Mouse (Mus musculus) stomach, postnatal 0 days (tissue): Measurements from ENCODE around the gene Pde1c.

ENCODE experiments used
- CTCF ChIP-seq: IDR thresholded peaks from 2 replicates; pipeline ENCODE4 v1.5.1; 2016; ENCODE audit warnings: antibody characterized with exemption, low read depth, mild to moderate bottlenecking, moderate library complexity
- EP300 ChIP-seq: optimal IDR thresholded peaks from 2 replicates; pipeline ENCODE3; 2016; ENCODE audit warnings: antibody characterized with exemption

DNA sequence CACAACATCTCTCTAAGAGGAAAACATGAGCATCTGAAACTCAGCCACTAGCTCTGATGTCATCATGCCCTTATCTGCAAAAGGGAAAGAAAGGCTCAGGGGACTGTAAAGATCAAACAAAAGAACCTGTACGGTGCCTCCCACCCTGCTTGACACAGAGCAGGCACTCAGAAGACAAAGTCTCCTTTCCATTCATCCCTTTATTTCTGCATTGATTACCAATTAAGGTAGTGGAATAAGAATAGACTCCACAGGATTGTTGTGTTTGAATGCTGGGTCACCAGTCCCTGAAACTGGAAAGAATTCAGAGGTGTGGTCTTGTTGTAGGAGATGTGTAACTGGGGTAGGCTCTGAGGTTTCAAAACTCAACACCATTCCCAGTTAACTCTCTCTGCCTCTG is 276.7 kb downstream of the Pde1c start:
- TF ChIP-seq CTCF (no peak), EP300 (no peak)
